23 mouse cellular contexts compared by ENCODE assay signal in the genomic region with DNA sequence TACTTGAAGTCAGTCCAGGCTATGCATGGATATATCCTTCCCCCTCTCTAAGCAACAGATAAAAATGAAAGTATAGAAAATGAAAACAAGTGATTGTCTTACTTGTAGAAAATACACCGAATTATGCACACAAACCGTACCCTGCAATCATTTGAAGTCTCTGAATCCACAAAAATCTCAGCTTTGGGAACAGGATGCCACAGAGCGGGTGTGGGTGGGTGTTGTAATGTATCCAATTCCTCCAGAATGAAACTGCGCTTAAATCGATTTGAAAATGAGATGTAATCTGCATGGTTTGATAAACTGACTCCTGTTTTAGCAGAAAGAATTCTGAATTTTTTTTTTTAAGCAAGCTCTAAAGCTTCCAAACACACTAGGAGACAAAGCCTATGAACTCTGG.
DNase-seq lines count a peak whose midpoint lies in the region; ATAC-seq and TF ChIP-seq lines count a peak whose summit lies in the region.
"Had no signal": no experiment of that assay in that cellular context is flagged by ENCODE, and none has a peak within 500 bp of the region (broad histone marks: within the 10 kb centered on the region; RNA-seq: fewer than 3 reads in every experiment).

No protein-coding gene starts in this region.

- no peaks in the 10 kb centered on the region for H3K36me3 ChIP-seq in embryonic facial prominence, embryonic 11.5 days (replicated peaks; ENCODE audit: control insufficient read depth, insufficient read depth, low read depth, low read length)
- no peaks in the 10 kb centered on the region for H3K36me3 ChIP-seq in embryonic facial prominence, embryonic 10.5 days (replicated peaks)
- H3K36me3 ChIP-seq in embryonic facial prominence, embryonic 14.5 days (ENCODE audit: control insufficient read depth, insufficient read depth, low read length): no peaks in the 10 kb centered on the region
- H3K36me3 ChIP-seq: forebrain, embryonic 12.5 days; heart, embryonic 12.5 days; hindbrain, embryonic 10.5 days; limb, embryonic 12.5 days had no signal

- peaks cover 8% of the 10 kb centered on the region; the same call in 1 of the 2 replicates for H3K4me1 ChIP-seq in embryonic facial prominence, embryonic 11.5 days (ENCODE audit: control insufficient read depth, insufficient read depth, low read length)
- H3K4me1 ChIP-seq in embryonic facial prominence, embryonic 10.5 days: peaks cover 53% of the 10 kb centered on the region
- peaks cover 24% of the 10 kb centered on the region for H3K4me1 ChIP-seq in embryonic facial prominence, embryonic 14.5 days (ENCODE audit: control insufficient read depth, insufficient read depth, low read length)

- no peak for ATAC-seq in embryonic facial prominence, embryonic 11.5 days (replicated peaks; ENCODE audit: insufficient number of reproducible peaks, low FRiP score, low TSS enrichment, low read depth)
- no peak for ATAC-seq in embryonic facial prominence, embryonic 14.5 days (ENCODE audit: low read depth)
- no peak for ATAC-seq in cerebellum, adult (ENCODE audit: insufficient number of reproducible peaks, low FRiP score, low TSS enrichment)
- ATAC-seq: activated CD4-positive, CD25-positive, alpha-beta regulatory T cell, adult 4 months; hindbrain, postnatal 0 days; intestine, postnatal 0 days had no signal

- H3K4me3 ChIP-seq in embryonic facial prominence, embryonic 11.5 days (ENCODE audit: low read depth, low read length): no peak overlapping the region
- H3K4me3 ChIP-seq in embryonic facial prominence, embryonic 10.5 days: no peak overlapping the region
- H3K4me3 ChIP-seq in left cerebral cortex, adult 2 months: no peak overlapping the region
- H3K4me3 ChIP-seq in embryonic facial prominence, embryonic 14.5 days (ENCODE audit: low read depth, low read length): no peak overlapping the region
- H3K4me3 ChIP-seq: forebrain, embryonic 12.5 days; heart, embryonic 12.5 days; hindbrain, embryonic 10.5 days; limb, embryonic 12.5 days had no signal

- no peaks in the 10 kb centered on the region for H3K9me3 ChIP-seq in embryonic facial prominence, embryonic 11.5 days (replicated peaks; ENCODE audit: control insufficient read depth, low read length)
- H3K9me3 ChIP-seq in embryonic facial prominence, embryonic 10.5 days: no peaks in the 10 kb centered on the region
- H3K9me3 ChIP-seq in embryonic facial prominence, embryonic 14.5 days (ENCODE audit: control insufficient read depth, low read length): no peaks in the 10 kb centered on the region
- H3K9me3 ChIP-seq: forebrain, embryonic 12.5 days; heart, embryonic 12.5 days; hindbrain, embryonic 10.5 days; limb, embryonic 12.5 days had no signal

- WGBS in embryonic facial prominence, embryonic 11.5 days: 83% methylated on average over 5 of the region's 5 CpGs
- 89% methylated on average over 5 of the region's 5 CpGs for WGBS in embryonic facial prominence, embryonic 10.5 days
- WGBS in embryonic facial prominence, embryonic 14.5 days: 64% methylated on average over 5 of the region's 5 CpGs

- TF ChIP-seq CTCF in left cerebral cortex, adult 2 months (IDR thresholded peaks at IDR 0.05): no peak

- no peak overlapping the region for H3K9ac ChIP-seq in embryonic facial prominence, embryonic 11.5 days (replicated peaks; ENCODE audit: low read length)
- H3K9ac ChIP-seq in embryonic facial prominence, embryonic 14.5 days (ENCODE audit: low read depth, low read length): no peak overlapping the region
- H3K9ac ChIP-seq: forebrain, embryonic 12.5 days; heart, embryonic 12.5 days; limb, embryonic 12.5 days had no signal

- no peak overlapping the region for H3K27ac ChIP-seq in embryonic facial prominence, embryonic 11.5 days (replicated peaks; ENCODE audit: low read depth, low read length)
- H3K27ac ChIP-seq in embryonic facial prominence, embryonic 10.5 days (replicated peaks): no peak overlapping the region; the same call in 1 of the 2 replicates
- H3K27ac ChIP-seq in left cerebral cortex, adult 2 months: no peak overlapping the region
- H3K27ac ChIP-seq in embryonic facial prominence, embryonic 14.5 days (replicated peaks; ENCODE audit: low read depth, low read length): peak overlapping the region; percentile 48; the same call in 1 of the 2 replicates
- H3K27ac ChIP-seq: forebrain, embryonic 12.5 days; hindbrain, embryonic 10.5 days; hindbrain, postnatal 0 days; limb, embryonic 12.5 days had no signal

- no peak overlapping the region for H3K4me2 ChIP-seq in embryonic facial prominence, embryonic 11.5 days (ENCODE audit: low read depth, low read length)
- H3K4me2 ChIP-seq in embryonic facial prominence, embryonic 14.5 days (ENCODE audit: low read depth, low read length): no peak overlapping the region
- H3K4me2 ChIP-seq: forebrain, embryonic 12.5 days; heart, embryonic 12.5 days; limb, embryonic 12.5 days; liver, embryonic 11.5 days; midbrain, embryonic 11.5 days had no signal

- H3K27me3 ChIP-seq in embryonic facial prominence, embryonic 11.5 days (ENCODE audit: control insufficient read depth, insufficient read depth, low read length): no peaks in the 10 kb centered on the region
- peaks cover 12% of the 10 kb centered on the region; the same call in 1 of the 2 replicates for H3K27me3 ChIP-seq in embryonic facial prominence, embryonic 10.5 days (replicated peaks; ENCODE audit: low read depth, poor library complexity, severe bottlenecking)
- no peaks in the 10 kb centered on the region; the same call in 1 of the 2 replicates for H3K27me3 ChIP-seq in embryonic facial prominence, embryonic 14.5 days (replicated peaks; ENCODE audit: control insufficient read depth, insufficient read depth, low read length)
- H3K27me3 ChIP-seq: heart, embryonic 12.5 days had no signal

- intact Hi-C loops in left cerebral cortex, postnatal 14 days (cut with DNase I): no loop called here
- intact Hi-C loops in left cerebral cortex, adult 2 months (cut with DNase I): no loop called here

- peak; percentile 3 for DNase-seq in embryonic facial prominence, embryonic 11.5 days (ENCODE audit: low spot score)
- no peak for DNase-seq in embryonic facial prominence, embryonic 10.5 days (ENCODE audit: low spot score)
- peak; percentile 12 to 19 for DNase-seq in left cerebral cortex, postnatal 14 days (ENCODE audit: low spot score in 2 of 2)
- no peak for DNase-seq in left cerebral cortex, adult 2 months (ENCODE audit: extremely low spot score in 1 of 2, low spot score in 2 of 2)
- peak; percentile 61 for DNase-seq in embryonic facial prominence, embryonic 14.5 days (ENCODE audit: low spot score)
- peak; percentile 23 to 26 for DNase-seq in layer of hippocampus, postnatal 36 days
- no peak for DNase-seq in adipocyte (ENCODE audit: low spot score)
- DNase-seq: adrenal gland, postnatal 10 days; cerebellum, adult 8-10 months; heart, postnatal 10 days; kidney, postnatal 25 days; lung, adult 18-20 months; lung, postnatal 10 days had no signal

Comparison
In these comparisons a context has a peak if more than half of its experiments do, and no peak if none do; other contexts are left out.
1. DNase-seq: peak in embryonic facial prominence, embryonic 11.5 days (single experiment), left cerebral cortex, postnatal 14 days (2 of 2), embryonic facial prominence, embryonic 14.5 days (single experiment) and layer of hippocampus, postnatal 36 days (2 of 2); none in embryonic facial prominence, embryonic 10.5 days (single experiment), left cerebral cortex, adult 2 months (0 of 2) and adipocyte (single experiment).